Mouse (Mus musculus) heart, postnatal 4 days (tissue): ENCODE measurements at regions not wholly inside any gene's neighbourhood (a gene's known extent, or its start where the extent isn't known, plus 50 kb on each side); places are given as distances from the start of the nearest gene placed in this dataset.
A peak's percentile ranks its signal among the peaks of the same experiment; 100 is the strongest.

Experiments used
- DNase-seq: peaks from one replicate; pipeline ENCODE4 v3.0.0; 2021

- no peak for DNase-seq
These were observed 476.0 kb upstream of the Vstm2b start for GRCm38 (mm10) chr7:40422125-40422524.

GRCm38 (mm10) chr7:40429416-40429815 lies 468.7 kb upstream of the Vstm2b start:
- no peak for DNase-seq

- DNase-seq, result peak; percentile 7
These were observed 464.2 kb upstream of the Vstm2b start for GRCm38 (mm10) chr7:40433906-40434305.

- no peak for DNase-seq
These were observed 457.0 kb upstream of the Vstm2b start for GRCm38 (mm10) chr7:40441128-40441527.

DNA sequence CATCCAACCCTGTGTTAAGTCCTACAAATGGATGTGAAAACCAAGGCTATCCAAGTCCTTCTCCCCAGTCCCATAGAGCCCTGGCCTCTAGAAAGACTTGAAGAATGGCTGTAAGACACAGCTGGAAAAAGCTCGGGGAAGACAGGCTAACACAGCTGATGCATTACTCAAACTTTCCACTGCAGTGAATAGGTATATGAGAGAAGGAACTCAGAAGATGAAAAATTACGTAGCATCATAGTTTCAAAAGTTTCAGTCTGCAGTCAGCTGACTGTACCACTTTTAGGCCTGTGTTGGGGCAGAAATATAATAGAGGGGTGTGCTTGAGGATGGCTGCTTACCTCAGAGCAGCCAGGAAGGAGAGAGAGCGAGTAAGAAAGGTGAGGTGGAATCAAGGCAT lies 456.3 kb upstream of the Vstm2b start:
- no peak for DNase-seq

- no peak for DNase-seq
These were observed 431.7 kb upstream of the Vstm2b start for GRCm38 (mm10) chr7:40466382-40466781.

DNA sequence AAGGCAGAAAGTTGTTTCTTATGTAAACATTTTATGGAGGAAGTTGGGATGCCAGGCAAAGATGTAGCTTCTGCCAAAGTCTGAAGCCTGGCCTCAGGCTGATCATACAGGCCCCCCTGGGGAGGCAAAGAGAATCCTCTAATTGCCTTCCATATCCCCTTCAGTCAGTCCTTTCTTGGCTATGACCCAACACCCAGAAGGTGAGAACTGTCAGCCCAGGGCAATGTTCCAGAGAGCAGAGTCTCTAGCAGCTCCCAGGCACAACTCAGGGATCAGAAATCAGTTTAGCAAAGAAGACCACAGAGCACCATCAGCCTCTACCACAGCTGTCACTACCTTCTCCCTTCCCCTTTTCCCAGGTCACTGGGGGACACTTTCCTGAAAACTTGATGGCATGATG lies 410.9 kb upstream of the Vstm2b start:
- DNase-seq, result no peak

DNA sequence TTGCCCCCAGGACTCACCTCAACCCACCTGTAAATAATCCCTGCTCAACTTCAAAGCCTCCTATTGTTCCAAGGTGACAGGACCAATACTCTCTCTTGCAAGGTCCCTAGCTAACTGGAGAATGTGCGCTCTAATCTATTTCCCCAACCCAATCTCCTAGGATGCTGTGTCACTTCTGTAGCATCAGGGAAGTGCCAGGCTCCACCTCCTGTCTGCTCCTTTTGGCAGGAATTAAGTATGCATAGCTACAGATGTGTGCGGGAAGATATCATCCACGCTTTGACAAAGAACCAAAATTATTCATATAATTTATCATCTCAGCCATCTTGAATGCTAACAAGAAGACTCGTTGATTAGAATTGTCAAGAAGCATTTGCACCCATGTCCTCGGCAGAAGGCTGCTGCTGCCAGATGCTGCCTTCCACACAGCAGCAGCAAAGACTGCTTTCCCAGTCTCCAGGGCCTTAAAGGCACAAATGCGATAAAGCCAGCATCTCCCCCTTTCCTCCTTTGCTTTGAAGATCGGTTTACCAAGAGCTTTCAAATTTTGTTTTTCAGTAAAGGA lies 375.3 kb upstream of the Vstm2b start:
- no peak for DNase-seq

DNA sequence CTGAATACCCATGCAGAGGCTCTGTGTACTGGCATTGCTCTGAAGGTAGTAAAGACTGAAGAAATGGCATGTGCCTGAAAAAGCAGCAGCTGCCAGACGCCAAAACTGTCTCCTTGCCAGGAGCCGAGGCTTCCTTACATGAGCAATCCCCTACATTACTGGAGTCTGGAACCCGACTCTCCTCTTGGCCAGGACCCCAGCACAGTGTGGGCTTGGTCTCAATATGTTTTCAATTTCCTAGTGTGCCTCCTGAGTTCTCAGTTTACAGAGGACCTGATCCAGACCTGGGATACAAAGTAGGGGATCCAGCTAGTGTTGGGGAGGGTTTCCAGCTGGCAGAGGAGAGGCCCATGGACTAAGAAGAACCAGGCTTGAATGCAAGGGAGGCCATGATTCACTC lies 361.5 kb upstream of the Vstm2b start:
- DNase-seq, result no peak

GRCm38 (mm10) chr7:40537621-40538020 lies 360.5 kb upstream of the Vstm2b start:
- no peak for DNase-seq

GRCm38 (mm10) chr7:40539789-40540188 lies 358.3 kb upstream of the Vstm2b start:
- DNase-seq, result no peak

GRCm38 (mm10) chr7:40541283-40541682 lies 356.8 kb upstream of the Vstm2b start:
- DNase-seq, result no peak

GRCm38 (mm10) chr7:40563447-40564118 lies 334.5 kb upstream of the Vstm2b start:
- no peak for DNase-seq

- DNase-seq, result no peak
These were observed 322.2 kb upstream of the Vstm2b start for GRCm38 (mm10) chr7:40575971-40576370.

DNA sequence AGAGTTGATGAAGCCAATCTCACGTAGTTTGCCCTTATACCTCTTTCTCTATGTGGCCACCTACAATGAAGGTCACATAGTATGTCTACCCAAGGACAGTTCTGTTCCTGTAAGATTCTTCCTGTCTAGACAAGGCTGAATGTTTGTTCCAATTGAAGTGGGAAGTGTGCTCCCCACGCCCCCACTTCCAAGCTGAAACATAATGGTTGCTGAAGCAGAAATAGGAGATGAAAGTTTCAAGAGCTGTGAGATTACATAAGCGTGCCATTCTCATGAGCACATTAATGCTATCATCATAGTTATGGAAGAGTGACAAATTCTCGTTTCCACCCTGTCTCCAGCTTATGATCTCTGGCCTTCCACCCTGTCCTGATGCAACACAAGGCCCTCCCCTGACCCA lies 320.8 kb upstream of the Vstm2b start:
- no peak for DNase-seq

- no peak for DNase-seq
These were observed 277.4 kb upstream of the Vstm2b start for GRCm38 (mm10) chr7:40620761-40621160.

DNA sequence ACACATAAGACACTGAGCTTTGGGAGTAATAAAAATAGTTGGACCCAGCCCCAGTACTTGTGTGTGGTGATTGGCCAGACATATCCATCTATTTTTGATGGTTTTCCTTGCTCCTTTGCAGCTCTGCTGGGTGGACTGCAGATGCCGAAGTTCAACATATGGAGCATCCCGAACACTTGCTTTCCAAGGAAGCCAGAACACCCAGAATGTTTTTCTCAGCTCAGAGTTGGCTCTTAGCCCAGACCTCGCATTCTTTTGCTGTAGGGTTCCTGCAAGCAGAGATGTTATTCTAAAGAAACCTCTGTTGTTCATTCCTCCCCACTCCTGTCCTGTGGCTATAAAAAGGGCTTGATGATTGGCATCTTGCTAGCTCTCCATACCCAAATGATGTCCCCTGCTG lies 275.3 kb upstream of the Vstm2b start:
- peak; percentile 35 for DNase-seq

- no peak for DNase-seq
These were observed 274.8 kb upstream of the Vstm2b start for GRCm38 (mm10) chr7:40623286-40623685.

- DNase-seq, result no peak
These were observed 261.8 kb upstream of the Vstm2b start for GRCm38 (mm10) chr7:40636369-40636768.

DNA sequence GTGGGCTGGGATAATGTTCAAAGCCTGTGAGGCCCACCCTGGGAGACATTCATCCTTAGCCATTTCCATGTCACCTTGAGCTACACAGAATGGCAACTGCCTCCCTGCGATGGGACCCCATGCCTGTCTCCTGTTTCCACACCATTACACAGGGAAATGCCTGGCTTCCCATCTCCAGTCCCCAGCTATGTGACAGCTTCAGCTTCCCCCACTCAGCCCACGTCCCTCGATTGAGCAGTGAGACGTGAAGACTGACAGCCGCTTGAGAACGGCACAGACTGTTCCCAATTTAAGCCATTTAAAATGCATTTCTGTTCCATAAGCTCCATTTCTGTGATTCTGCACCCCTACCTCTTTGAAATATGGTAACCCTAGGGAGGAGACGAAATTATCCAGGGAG lies 243.1 kb upstream of the Vstm2b start:
- DNase-seq, result no peak

- DNase-seq, result no peak
These were observed 242.7 kb upstream of the Vstm2b start for GRCm38 (mm10) chr7:40655391-40655790.

DNA sequence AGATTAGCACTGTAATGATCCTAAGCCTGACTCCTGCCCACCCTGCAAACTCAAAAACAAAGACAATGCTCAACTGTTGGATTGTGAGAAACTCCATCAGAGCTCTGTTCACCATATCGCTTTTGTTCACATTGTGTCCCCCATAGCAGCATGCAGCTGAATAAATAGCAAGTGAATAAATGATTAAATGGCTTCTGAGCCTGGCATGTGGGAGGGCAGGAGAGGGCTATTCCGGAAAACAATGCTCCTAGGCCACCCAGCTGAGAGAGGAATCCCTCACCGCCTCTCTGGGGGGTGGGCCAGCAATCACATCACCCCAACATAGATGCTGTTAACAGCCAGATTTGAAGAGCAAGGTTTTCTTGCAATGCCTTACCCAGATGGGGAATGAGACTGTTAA lies 238.5 kb upstream of the Vstm2b start:
- no peak for DNase-seq

DNA sequence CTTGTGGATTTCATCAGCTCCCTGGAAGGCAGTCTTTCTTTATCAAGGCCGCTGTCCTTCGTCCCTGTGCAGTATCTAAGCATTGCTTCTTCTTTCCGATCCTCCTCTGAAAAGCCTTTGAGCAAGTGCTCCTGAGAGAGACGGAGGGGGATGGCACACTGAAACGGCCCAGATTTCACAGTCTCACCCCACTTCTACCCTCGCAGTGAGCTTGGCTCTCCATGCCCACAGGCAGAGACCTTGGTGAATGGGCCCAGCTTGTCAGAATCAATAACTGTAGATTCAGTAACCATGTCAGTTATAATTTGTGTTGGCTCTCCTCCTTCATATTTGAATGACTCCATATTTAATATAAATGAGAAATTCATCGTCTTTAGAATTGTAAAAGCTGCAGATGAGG lies 234.3 kb upstream of the Vstm2b start:
- DNase-seq, result no peak

DNA sequence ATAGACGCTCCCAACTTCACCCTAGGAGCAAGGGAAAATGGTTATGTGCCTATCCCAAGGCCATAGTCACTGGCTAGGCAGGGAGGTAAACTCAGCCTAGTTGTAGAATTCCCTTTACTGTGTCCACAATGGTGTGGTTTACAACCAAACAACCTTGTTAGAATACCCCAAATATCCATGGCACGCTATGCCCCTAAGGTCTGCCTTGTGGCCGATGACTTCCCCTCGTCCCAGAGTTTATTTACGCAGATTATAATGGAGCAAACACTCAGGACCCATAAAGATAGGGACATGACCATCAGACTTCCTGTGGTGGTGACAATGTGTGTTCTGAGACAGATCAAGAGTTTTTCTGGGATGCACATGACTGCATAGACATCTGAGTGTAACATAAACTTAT lies 231.5 kb upstream of the Vstm2b start:
- DNase-seq, result no peak

GRCm38 (mm10) chr7:40670401-40670800 lies 227.7 kb upstream of the Vstm2b start:
- DNase-seq, result no peak
